Mouse (Mus musculus): ENCODE data around the gene Tfpt. TPM values are rescaled to one million over a fixed set of nuclear protein-coding genes. Genes with fewer than 3 reads are reported as not detected.
"Not testable (repeated sequence)": the region's sequence is repeated elsewhere in the genome, so short reads cannot be mapped to it uniquely, and the experiment has no call there.

The Tfpt gene
- polyA plus RNA-seq, 1 experiment = 6.8 TPM

DNA sequence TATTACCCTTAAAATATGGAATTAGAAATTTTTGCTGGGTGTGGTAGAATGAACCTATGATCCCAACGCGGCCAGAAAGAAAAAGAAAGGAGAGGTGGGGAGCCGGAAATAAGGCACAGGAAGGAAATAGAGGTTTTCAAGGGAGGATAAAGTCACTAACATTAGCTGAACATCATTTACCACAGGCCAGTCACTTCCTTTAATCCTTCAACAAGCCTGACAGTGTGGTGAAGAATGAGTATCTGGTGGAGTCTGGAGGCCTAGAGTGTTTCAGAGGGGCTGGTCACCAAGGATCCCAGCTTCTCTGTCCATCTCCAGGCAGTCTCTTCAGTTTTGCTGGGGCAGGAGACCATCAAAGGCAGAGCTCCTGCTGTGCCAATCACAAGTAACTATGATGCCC lies 19.3 kb downstream of the Tfpt start:
- Histone ChIP-seq H3K36me3 (ENCODE audit: control insufficient read depth, insufficient read depth, low read length) (no peaks in the 10 kb centered on the region), H3K4me3 (ENCODE audit: extremely low read depth, insufficient read depth, insufficient read length) (no peak overlapping the region), H3K4me1 (ENCODE audit: control insufficient read depth, insufficient read depth, insufficient read length) (no peaks in the 10 kb centered on the region), H3K27ac (ENCODE audit: insufficient read depth, low read length) (no peak overlapping the region), H3K27me3 (ENCODE audit: control insufficient read depth, insufficient read depth, low read length) (no peaks in the 10 kb centered on the region)
- no peak for DNase-seq (ENCODE audit: low read depth in 1 of 2, low spot score in 2 of 2)
- TF ChIP-seq POLR2A (IDR thresholded peaks at IDR 0.05; ENCODE audit: low read depth, low read length) = no peak
- no peak for TF ChIP-seq CTCF (IDR thresholded peaks at IDR 0.05; ENCODE audit: extremely low read depth, insufficient read depth, insufficient read length, insufficient replicate concordance)
- 6% methylated on average over 3 of the region's 3 CpGs for WGBS

DNA sequence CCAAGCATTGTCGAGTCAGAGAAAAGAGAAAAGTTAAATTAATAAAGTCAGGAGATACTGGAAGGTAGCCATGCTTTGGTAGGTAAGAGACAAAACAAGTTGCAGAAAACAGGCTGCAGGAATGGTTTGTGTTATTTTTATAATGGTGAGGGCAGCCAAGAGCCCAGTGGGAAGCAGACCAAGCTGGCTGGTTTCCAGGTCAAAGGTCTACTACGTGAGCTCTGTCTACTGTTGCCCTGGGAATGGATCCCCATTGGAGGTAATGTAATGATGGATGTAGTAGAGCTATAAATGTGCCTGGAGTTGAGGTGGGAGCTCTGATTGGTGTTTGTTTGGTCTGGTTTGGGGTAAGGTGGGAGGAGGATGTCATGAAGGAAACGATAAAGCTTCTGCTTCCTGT lies 20.6 kb downstream of the Tfpt start:
- DNase-seq (ENCODE audit: low read depth in 1 of 2, low spot score in 2 of 2) = no peak
- H3K36me3 ChIP-seq (ENCODE audit: control insufficient read depth, insufficient read depth, low read length) = no peaks in the 10 kb centered on the region
- H3K4me1 ChIP-seq (ENCODE audit: control insufficient read depth, insufficient read depth, insufficient read length) = no peaks in the 10 kb centered on the region
- H3K27ac ChIP-seq (ENCODE audit: insufficient read depth, low read length) = no peak overlapping the region
- no peaks in the 10 kb centered on the region for H3K27me3 ChIP-seq (ENCODE audit: control insufficient read depth, insufficient read depth, low read length)
- 49% methylated on average over 3 of the region's 3 CpGs for WGBS
- TF ChIP-seq CTCF (IDR thresholded peaks at IDR 0.05; ENCODE audit: extremely low read depth, insufficient read depth, insufficient read length, insufficient replicate concordance) (no peak), POLR2A (IDR thresholded peaks at IDR 0.05; ENCODE audit: low read depth, low read length) (no peak)
- no peak overlapping the region for H3K4me3 ChIP-seq (ENCODE audit: extremely low read depth, insufficient read depth, insufficient read length)

DNA sequence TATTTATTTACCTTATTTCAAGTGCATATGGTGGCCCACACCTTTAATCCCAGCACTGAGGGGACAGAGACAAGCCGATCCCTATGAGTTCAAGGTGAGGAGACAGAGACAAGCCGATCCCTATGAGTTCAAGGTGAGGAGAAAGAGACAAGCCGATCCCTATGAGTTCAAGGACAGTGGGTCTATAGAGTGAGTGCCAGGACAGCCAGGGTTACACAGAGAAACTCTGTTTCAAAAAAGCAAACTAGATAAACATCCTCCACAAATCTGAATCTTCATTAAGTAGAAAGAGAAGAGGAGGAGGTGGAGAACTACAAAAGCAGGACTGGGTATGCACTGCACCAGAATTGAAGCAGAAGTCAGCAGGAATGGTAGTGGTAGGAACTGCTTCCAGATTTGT lies 21.1 kb downstream of the Tfpt start:
- Histone ChIP-seq H3K36me3 (ENCODE audit: control insufficient read depth, insufficient read depth, low read length) (no peaks in the 10 kb centered on the region), H3K4me1 (ENCODE audit: control insufficient read depth, insufficient read depth, insufficient read length) (no peaks in the 10 kb centered on the region), H3K4me3 (ENCODE audit: extremely low read depth, insufficient read depth, insufficient read length) (no peak overlapping the region), H3K27me3 (ENCODE audit: control insufficient read depth, insufficient read depth, low read length) (no peaks in the 10 kb centered on the region), H3K27ac (ENCODE audit: insufficient read depth, low read length) (no peak overlapping the region)
- no peak for DNase-seq (ENCODE audit: low read depth in 1 of 2, low spot score in 2 of 2)
- TF ChIP-seq POLR2A (IDR thresholded peaks at IDR 0.05; ENCODE audit: low read depth, low read length) (no peak), CTCF (IDR thresholded peaks at IDR 0.05; ENCODE audit: extremely low read depth, insufficient read depth, insufficient read length, insufficient replicate concordance) (no peak)
- 91% methylated on average over 3 of the region's 3 CpGs for WGBS

DNA sequence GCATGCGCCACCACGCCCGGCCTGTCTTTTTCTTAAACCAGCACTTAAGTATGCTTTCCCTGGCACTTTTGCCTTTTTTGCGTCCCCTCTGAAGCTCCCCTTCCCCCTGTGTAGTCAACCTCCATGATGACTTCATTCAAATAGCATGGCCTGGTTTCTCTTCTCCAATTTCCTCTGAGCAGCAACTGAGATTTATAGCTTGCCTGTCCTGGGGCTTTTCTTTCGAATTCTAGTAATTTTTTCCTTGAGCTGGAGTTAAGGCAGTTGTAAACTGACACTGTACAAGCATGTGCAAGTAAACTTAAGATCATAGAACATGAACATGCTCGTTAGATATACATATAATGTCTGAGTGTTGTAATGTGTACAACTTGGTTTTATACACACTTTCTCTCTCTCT lies 22.3 kb downstream of the Tfpt start:
- TF ChIP-seq POLR2A (IDR thresholded peaks at IDR 0.05; ENCODE audit: low read depth, low read length) = no peak
- TF ChIP-seq CTCF (IDR thresholded peaks at IDR 0.05; ENCODE audit: extremely low read depth, insufficient read depth, insufficient read length, insufficient replicate concordance) = no peak
- H3K27me3 ChIP-seq (ENCODE audit: control insufficient read depth, insufficient read depth, low read length) = no peaks in the 10 kb centered on the region
- WGBS = 81% methylated on average over 6 of the region's 6 CpGs
- H3K4me1 ChIP-seq (ENCODE audit: control insufficient read depth, insufficient read depth, insufficient read length) = no peaks in the 10 kb centered on the region
- H3K27ac ChIP-seq (ENCODE audit: insufficient read depth, low read length) = no peak overlapping the region
- H3K36me3 ChIP-seq (ENCODE audit: control insufficient read depth, insufficient read depth, low read length) = no peaks in the 10 kb centered on the region
- DNase-seq (ENCODE audit: low read depth in 1 of 2, low spot score in 2 of 2) = no peak
- H3K4me3 ChIP-seq (ENCODE audit: extremely low read depth, insufficient read depth, insufficient read length) = no peak overlapping the region

DNA sequence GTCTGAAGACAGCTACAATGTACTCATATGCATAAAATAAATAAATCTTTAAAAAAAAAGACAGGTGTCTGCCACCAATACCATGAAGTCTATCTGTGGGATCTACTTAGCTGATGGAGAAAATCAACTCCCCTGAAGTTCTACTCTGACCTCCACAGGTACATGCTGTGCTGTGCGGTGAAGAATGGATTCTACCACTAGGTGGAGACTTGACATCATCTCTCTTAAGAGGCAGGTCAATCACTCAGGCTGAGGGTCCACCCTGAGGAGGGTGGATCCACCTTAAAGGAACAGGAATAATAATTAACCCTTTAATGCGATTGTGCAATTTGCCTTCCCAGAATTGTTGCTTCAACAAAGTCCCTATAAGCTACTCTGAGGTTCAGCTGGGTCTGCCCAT lies 22.9 kb downstream of the Tfpt start:
- no peaks in the 10 kb centered on the region for H3K36me3 ChIP-seq (ENCODE audit: control insufficient read depth, insufficient read depth, low read length)
- DNase-seq (ENCODE audit: low read depth in 1 of 2, low spot score in 2 of 2) = no peak
- no peak overlapping the region for H3K4me3 ChIP-seq (ENCODE audit: extremely low read depth, insufficient read depth, insufficient read length)
- no peaks in the 10 kb centered on the region for H3K4me1 ChIP-seq (ENCODE audit: control insufficient read depth, insufficient read depth, insufficient read length)
- TF ChIP-seq CTCF (IDR thresholded peaks at IDR 0.05; ENCODE audit: extremely low read depth, insufficient read depth, insufficient read length, insufficient replicate concordance) = peak; percentile 30; the same call in 1 of the 2 replicates
- TF ChIP-seq POLR2A (IDR thresholded peaks at IDR 0.05; ENCODE audit: low read depth, low read length) = no peak
- WGBS = 19% methylated on average over 2 of the region's 2 CpGs
- H3K27me3 ChIP-seq (ENCODE audit: control insufficient read depth, insufficient read depth, low read length) = no peaks in the 10 kb centered on the region
- no peak overlapping the region for H3K27ac ChIP-seq (ENCODE audit: insufficient read depth, low read length)

GRCm38 (mm10) chr7:3601119-3601518 lies 28.6 kb downstream of the Tfpt start:
- no peaks in the 10 kb centered on the region for H3K4me1 ChIP-seq (ENCODE audit: control insufficient read depth, insufficient read depth, insufficient read length)
- DNase-seq (ENCODE audit: low read depth in 1 of 2, low spot score in 2 of 2) = peak; percentile 50 to 56
- WGBS = 7% methylated on average over 4 of the region's 4 CpGs
- H3K27ac ChIP-seq (ENCODE audit: insufficient read depth, low read length) = no peak overlapping the region
- no peaks in the 10 kb centered on the region for H3K36me3 ChIP-seq (ENCODE audit: control insufficient read depth, insufficient read depth, low read length)
- H3K4me3 ChIP-seq (ENCODE audit: extremely low read depth, insufficient read depth, insufficient read length) = no peak overlapping the region
- H3K27me3 ChIP-seq (ENCODE audit: control insufficient read depth, insufficient read depth, low read length) = no peaks in the 10 kb centered on the region
- TF ChIP-seq POLR2A (IDR thresholded peaks at IDR 0.05; ENCODE audit: low read depth, low read length) (no peak), CTCF (IDR thresholded peaks at IDR 0.05; ENCODE audit: extremely low read depth, insufficient read depth, insufficient read length, insufficient replicate concordance) (peak; percentile 32; the same call in 1 of the 2 replicates)

DNA sequence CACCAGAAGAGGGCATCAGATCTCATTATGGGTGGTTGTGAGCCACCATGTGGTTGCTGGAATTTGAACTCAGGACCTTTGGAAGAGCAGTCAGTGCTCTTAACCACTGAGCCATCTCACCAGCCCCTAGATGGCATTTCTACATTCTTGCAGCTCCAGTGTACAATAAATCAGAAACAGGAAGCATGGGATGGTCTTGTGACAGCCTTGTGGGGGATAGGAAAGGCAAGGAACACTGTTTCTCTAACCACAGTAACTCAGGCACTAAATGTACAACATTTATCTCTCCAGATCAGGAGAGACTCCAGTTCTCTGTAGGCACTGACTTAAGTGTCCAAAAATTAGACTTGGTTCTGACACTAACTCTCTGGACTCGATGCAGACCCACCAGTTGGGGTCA lies 32.0 kb downstream of the Tfpt start:
- 3% methylated on average over 1 of the region's 1 CpGs for WGBS
- H3K4me1 ChIP-seq (ENCODE audit: control insufficient read depth, insufficient read depth, insufficient read length); H3K27ac ChIP-seq (ENCODE audit: insufficient read depth, low read length); H3K4me3 ChIP-seq (ENCODE audit: extremely low read depth, insufficient read depth, insufficient read length); H3K36me3 ChIP-seq (ENCODE audit: control insufficient read depth, insufficient read depth, low read length); H3K27me3 ChIP-seq (ENCODE audit: control insufficient read depth, insufficient read depth, low read length); DNase-seq (ENCODE audit: low read depth in 1 of 2, low spot score in 2 of 2): not testable (repeated sequence)

Data from spleen, adult 2 months (tissue).